Mouse (Mus musculus) intestine, embryonic 14.5 days (tissue): ENCODE data around the gene Cyp2b9. TPM values are rescaled to one million over a fixed set of nuclear protein-coding genes. Genes with fewer than 3 reads are reported as not detected.
"Not testable (repeated sequence)": the region's sequence is repeated elsewhere in the genome, so short reads cannot be mapped to it uniquely, and the experiment has no call there.

Experiments
- ATAC-seq: fragments of 200-750 bp; cut with Nextera tagmentation; replicated peaks from 2 replicates; pipeline ENCODE4 v1.8.0; 2017; ENCODE audit warnings: low read depth, moderate number of reproducible peaks, moderate TSS enrichment, moderate library complexity; ENCODE audit not compliant: low FRiP score, low TSS enrichment
- DNase-seq: peaks from one replicate; pipeline ENCODE4 v3.0.0-alpha.2; 2018; ENCODE audit warnings: low spot score
- H3K27ac ChIP-seq: fragments of 300-500 bp; sonication (generic); 2 replicates; pipeline ENCODE4 v1.5.1; 2014; ENCODE audit warnings: low read depth, mild to moderate bottlenecking, control low read depth
- H3K27me3 ChIP-seq: fragments of 300-500 bp; sonication (generic); replicated peaks from 2 replicates; pipeline ENCODE4 v1.6.1; 2014; ENCODE audit warnings: low read length, control low read depth; ENCODE audit not compliant: control insufficient read depth, insufficient read depth
- H3K36me3 ChIP-seq: fragments of 300-500 bp; sonication (generic); 2 replicates; pipeline ENCODE4 v1.6.1; 2014; ENCODE audit warnings: low read length, control low read depth; ENCODE audit not compliant: control insufficient read depth, insufficient read depth
- H3K4me1 ChIP-seq: fragments of 300-500 bp; sonication (generic); replicated peaks from 2 replicates; pipeline ENCODE4 v1.6.1; 2014; ENCODE audit warnings: low read length, control low read depth, mixed read lengths; ENCODE audit not compliant: control insufficient read depth, insufficient read depth
- H3K4me2 ChIP-seq: fragments of 300-500 bp; sonication (generic); 2 replicates; pipeline ENCODE4 v1.6.1; 2014; ENCODE audit warnings: low read length
- H3K4me3 ChIP-seq: fragments of 300-500 bp; sonication (generic); 2 replicates; pipeline ENCODE4 v1.5.1; 2014; ENCODE audit warnings: low read depth, low read length, control low read depth, mixed read lengths
- H3K9ac ChIP-seq: fragments of 300-500 bp; sonication (generic); 2 replicates; pipeline ENCODE4 v1.6.1; 2014; ENCODE audit warnings: mild to moderate bottlenecking, low read length
- H3K9me3 ChIP-seq: fragments of 300-500 bp; sonication (generic); 2 replicates; pipeline ENCODE4 v1.6.1; 2016; ENCODE audit warnings: low read length, control low read depth; ENCODE audit not compliant: control insufficient read depth
- WGBS: fragments of 180-500 bp; shearing (Covaris S2); extraction: QIAGEN DNeasy Blood & Tissue Kit; methylation state at CpG from one replicate; pipeline ENCODE4 v1.1.7; 2014; 5-methylcytosine and 5-hydroxymethylcytosine counted together
- polyA plus RNA-seq: library from polyadenylated mRNA; unstranded; fragments of >200 nt; fragmentation: Nextera tagmentation; extraction: Ambion mirVana; gene quantifications from 2 replicates; pipeline ENCODE4 v1.2.1, GENCODE M21; 2014

Cyp2b9 gene
- polyA plus RNA-seq, result not detected in 2 replicates

DNA sequence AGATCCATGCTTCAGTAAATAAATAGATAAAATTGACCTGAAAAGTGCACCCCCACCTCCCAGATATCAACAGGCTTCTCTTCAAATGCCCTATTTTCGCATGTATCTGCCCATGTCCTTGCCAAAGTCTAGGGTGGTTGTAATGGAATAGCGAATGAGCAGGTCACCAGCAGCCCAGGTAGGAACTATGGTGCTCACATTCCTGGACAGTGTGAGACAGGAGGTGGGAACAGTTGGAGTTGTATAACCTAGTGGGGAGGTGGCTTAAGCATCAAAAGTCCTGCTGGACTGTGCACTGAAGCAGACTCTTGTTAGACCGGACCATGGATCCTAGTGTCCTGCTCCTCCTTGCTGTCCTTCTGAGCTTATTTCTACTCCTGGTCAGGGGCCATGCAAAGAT, at the start of gene Cyp2b9:
TSS of gene Cyp2b9 (plus strand) at position 301 of the 400 bp plus-strand sequence.
- 73% methylated on average over 2 of the region's 3 CpGs for whole genome bisulfite sequencing
- ATAC-seq, H3K27ac ChIP-seq: not testable (repeated sequence)

GRCm38 (mm10) chr7:26139623-26140022, 33.6 kb upstream of the Cyp2b9 start:
- ATAC-seq, H3K4me2 ChIP-seq, H3K36me3 ChIP-seq, H3K9me3 ChIP-seq, H3K27ac ChIP-seq, H3K27me3 ChIP-seq, H3K4me3 ChIP-seq, H3K9ac ChIP-seq, H3K4me1 ChIP-seq, DNase-seq: not testable (repeated sequence)
- WGBS, result no CpG with 5 or more reads among the region's 2 CpGs

More for the DNA sequence above, at the start of gene Cyp2b9:
- not testable (repeated sequence) for H3K4me1 ChIP-seq, DNase-seq, H3K36me3 ChIP-seq, H3K27me3 ChIP-seq, H3K4me3 ChIP-seq, H3K9me3 ChIP-seq, H3K4me2 ChIP-seq, H3K9ac ChIP-seq

- H3K4me1 ChIP-seq, DNase-seq, H3K4me2 ChIP-seq, H3K4me3 ChIP-seq, H3K9me3 ChIP-seq, ATAC-seq, H3K27me3 ChIP-seq, H3K27ac ChIP-seq, H3K36me3 ChIP-seq, H3K9ac ChIP-seq: not testable (repeated sequence)
- WGBS, result 50% methylated on average over 1 of the region's 3 CpGs
Measured at GRCm38 (mm10) chr7:26143657-26144056, 29.6 kb upstream of the Cyp2b9 start.

GRCm38 (mm10) chr7:26168765-26169536, 4.3 kb upstream of the Cyp2b9 start:
- not testable (repeated sequence) for DNase-seq, ATAC-seq, H3K36me3 ChIP-seq, H3K4me2 ChIP-seq, H3K4me1 ChIP-seq, H3K9me3 ChIP-seq, H3K27ac ChIP-seq, H3K9ac ChIP-seq, H3K27me3 ChIP-seq, H3K4me3 ChIP-seq
- 76% methylated on average over 2 of the region's 3 CpGs for WGBS

GRCm38 (mm10) chr7:26201083-26201482, 27.9 kb downstream of the Cyp2b9 start:
- no peak for ATAC-seq
- Histone ChIP-seq H3K27me3 (no peaks in the 10 kb centered on the region), H3K9ac (no peak overlapping the region), H3K27ac (no peak overlapping the region), H3K9me3 (no peaks in the 10 kb centered on the region), H3K4me2 (no peak overlapping the region), H3K4me3 (no peak overlapping the region), H3K36me3 (no peaks in the 10 kb centered on the region), H3K4me1 (no peaks in the 10 kb centered on the region)
- no peak for DNase-seq
- WGBS, result 20% methylated on average over 2 of the region's 2 CpGs

GRCm38 (mm10) chr7:26260034-26260433, 86.8 kb downstream of the Cyp2b9 start, which contains the start of gene Vmn1r184:
TSS of gene Vmn1r184 (plus strand) at chr7:26260334.
- H3K4me1 ChIP-seq, H3K9ac ChIP-seq, ATAC-seq, H3K4me3 ChIP-seq, H3K27ac ChIP-seq, DNase-seq, H3K27me3 ChIP-seq, H3K4me2 ChIP-seq, H3K9me3 ChIP-seq, H3K36me3 ChIP-seq: not testable (repeated sequence)
- WGBS, result 88% methylated on average over 1 of the region's 1 CpGs

Other genes starting within 250 kb of the Cyp2b9 start
- gene Cyp2b13, start 111.9 kb upstream of the Cyp2b9 start, polyA plus RNA-seq, result not detected in 2 replicates
- not detected in 2 replicates for gene Vmn1r184, start 86.9 kb downstream of the Cyp2b9 start, polyA plus RNA-seq
- not detected in 2 replicates for gene Cyp2a4, start 133.8 kb downstream of the Cyp2b9 start, polyA plus RNA-seq
- not detected in 2 replicates for gene Nlrp9c, start 230.3 kb downstream of the Cyp2b9 start, polyA plus RNA-seq